Mouse (Mus musculus) mature B cell (primary cell): ENCODE measurements around the gene Kcnab1.

Experiments
- in situ Hi-C: fragments of 300-500 bp; cut with MboI; formaldehyde crosslinking; loops from 2 replicates; pipeline ENCODE4 v1.14.3; 2019

Kcnab1 gene

GRCm38 (mm10) chr3:65316738-65317137 is 207.6 kb downstream of the Kcnab1 start:
- in situ Hi-C loops = no loop called here

- in situ Hi-C loops = no loop called here
These were observed 208.8 kb downstream of the Kcnab1 start for GRCm38 (mm10) chr3:65317876-65318537.

GRCm38 (mm10) chr3:65319248-65320008 is 210.2 kb downstream of the Kcnab1 start:
- in situ Hi-C loops = no loop called here

- in situ Hi-C loops = no loop called here
These were observed 211.8 kb downstream of the Kcnab1 start for GRCm38 (mm10) chr3:65320990-65321389.

- in situ Hi-C loops = no loop called here
These were observed 213.0 kb downstream of the Kcnab1 start for GRCm38 (mm10) chr3:65321981-65322779.

GRCm38 (mm10) chr3:65325254-65325653 is 216.1 kb downstream of the Kcnab1 start:
- in situ Hi-C loops = no loop called here

GRCm38 (mm10) chr3:65328814-65329213 is 219.6 kb downstream of the Kcnab1 start:
- in situ Hi-C loops = no loop called here

- in situ Hi-C loops = no loop called here
These were observed 228.8 kb downstream of the Kcnab1 start for GRCm38 (mm10) chr3:65337835-65338464.

GRCm38 (mm10) chr3:65340173-65340951 is 231.2 kb downstream of the Kcnab1 start:
- in situ Hi-C loops = no loop called here

GRCm38 (mm10) chr3:65346176-65346575 is 237.0 kb downstream of the Kcnab1 start:
- in situ Hi-C loops = no loop called here

GRCm38 (mm10) chr3:65352278-65353127 is 243.3 kb downstream of the Kcnab1 start:
- in situ Hi-C loops = no loop called here

- in situ Hi-C loops = no loop called here
These were observed 244.3 kb downstream of the Kcnab1 start for GRCm38 (mm10) chr3:65353263-65354037.

GRCm38 (mm10) chr3:65355479-65355878 is 246.3 kb downstream of the Kcnab1 start:
- in situ Hi-C loops = no loop called here

GRCm38 (mm10) chr3:65358275-65358674 is 249.1 kb downstream of the Kcnab1 start:
- in situ Hi-C loops = no loop called here

GRCm38 (mm10) chr3:65358841-65359240 is 249.7 kb downstream of the Kcnab1 start:
- in situ Hi-C loops = no loop called here

GRCm38 (mm10) chr3:65360163-65360969 is 251.2 kb downstream of the Kcnab1 start:
- in situ Hi-C loops = no loop called here

GRCm38 (mm10) chr3:65363438-65363837 is 254.3 kb downstream of the Kcnab1 start:
- in situ Hi-C loops = no loop called here

GRCm38 (mm10) chr3:65365184-65365583 is 256.0 kb downstream of the Kcnab1 start:
- in situ Hi-C loops = no loop called here
